Mouse (Mus musculus) kidney, embryonic 16.5 days (tissue): ENCODE results near the gene Pfn1. TPM values are rescaled to one million over a fixed set of nuclear protein-coding genes. Genes with fewer than 3 reads are reported as not detected.
A peak's percentile ranks its signal among the peaks of the same experiment; 100 is the strongest.

ENCODE experiments used
- ATAC-seq: fragments of 200-750 bp; cut with Nextera tagmentation; 2 replicates; pipeline ENCODE4 v1.8.0; 2017; ENCODE audit warnings: moderate TSS enrichment; ENCODE audit not compliant: low FRiP score, low TSS enrichment
- H3K27ac ChIP-seq: fragments of 300-500 bp; sonication (generic); 2 replicates; pipeline ENCODE4 v1.5.1; 2014; ENCODE audit warnings: low read length
- H3K27me3 ChIP-seq: fragments of 300-500 bp; sonication (generic); 2 replicates; pipeline ENCODE4 v1.6.1; 2014; ENCODE audit warnings: low read length, control low read depth, mixed read lengths; ENCODE audit not compliant: insufficient read depth
- H3K36me3 ChIP-seq: fragments of 300-500 bp; sonication (generic); 2 replicates; pipeline ENCODE4 v1.6.1; 2014; ENCODE audit warnings: low read length, control low read depth, mixed read lengths; ENCODE audit not compliant: insufficient read depth
- H3K4me1 ChIP-seq: fragments of 300-500 bp; sonication (generic); 2 replicates; pipeline ENCODE4 v1.6.1; 2014; ENCODE audit warnings: low read length, control low read depth, mixed read lengths; ENCODE audit not compliant: insufficient read depth
- H3K4me2 ChIP-seq: fragments of 300-500 bp; sonication (generic); replicated peaks from 2 replicates; pipeline ENCODE4 v1.6.1; 2014; ENCODE audit warnings: low read depth, low read length
- H3K4me3 ChIP-seq: fragments of 300-500 bp; sonication (generic); 2 replicates; pipeline ENCODE4 v1.5.1; 2014; ENCODE audit warnings: mild to moderate bottlenecking, low read length
- H3K9ac ChIP-seq: fragments of 300-500 bp; sonication (generic); replicated peaks from 2 replicates; pipeline ENCODE4 v1.6.1; 2014; ENCODE audit warnings: low read length
- H3K9me3 ChIP-seq: fragments of 300-500 bp; sonication (generic); 2 replicates; pipeline ENCODE4 v1.6.1; 2016; ENCODE audit warnings: low read length, control low read depth
- WGBS: fragments of 180-500 bp; shearing (Covaris S2); extraction: QIAGEN DNeasy Blood & Tissue Kit; methylation state at CpG from one replicate; pipeline ENCODE4 v1.1.7; 2014; 5-methylcytosine and 5-hydroxymethylcytosine counted together
- polyA plus RNA-seq: library from polyadenylated mRNA; unstranded; fragments of >200 nt; fragmentation: Nextera tagmentation; extraction: Ambion mirVana; gene quantifications from 2 replicates; pipeline ENCODE4 v1.2.1, GENCODE M21; 2015

The Pfn1 gene
- polyA plus RNA-seq, result 1,671 and 1,948 TPM in 2 replicates

DNA sequence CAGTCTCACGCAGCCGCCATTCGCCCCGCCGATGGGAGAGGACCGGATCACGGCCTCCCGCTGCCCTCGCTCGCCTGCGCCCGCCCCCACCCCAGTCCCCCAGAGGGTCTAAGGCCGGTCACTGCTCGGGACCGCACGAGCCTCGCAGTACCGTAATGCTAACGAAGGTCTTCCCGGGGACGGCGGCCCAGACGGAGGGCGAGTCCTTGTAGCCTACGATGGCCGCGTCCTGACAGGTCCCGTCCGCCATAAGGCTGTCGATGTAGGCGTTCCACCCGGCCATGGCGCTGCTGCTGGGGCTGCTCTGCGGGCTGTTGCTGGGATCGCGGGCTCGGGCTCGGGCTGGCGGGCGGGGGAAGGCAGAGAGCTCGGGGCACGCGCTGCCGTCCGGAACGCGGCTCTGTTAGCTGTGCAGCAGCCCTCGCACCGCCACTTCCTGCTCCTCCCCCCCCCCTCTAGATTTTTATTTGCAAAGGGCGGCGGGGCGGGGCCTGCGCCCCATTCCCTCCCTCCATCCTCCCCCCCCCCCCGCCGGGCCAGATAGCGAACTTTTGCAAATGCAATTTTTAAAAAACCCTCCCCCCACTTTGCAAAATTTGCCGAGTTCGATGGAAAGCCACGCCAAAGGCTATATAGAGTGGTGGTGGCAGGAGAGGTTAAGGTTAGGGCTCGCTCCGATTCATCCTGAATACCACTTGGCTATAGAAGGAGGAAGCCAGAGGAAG lies at the start of gene Pfn1:
Pfn1 (minus strand) TSS at position 447 of the 725 bp plus-strand sequence.
- Histone ChIP-seq H3K27ac (peak within 1 kb of the TSS; percentile 99), H3K4me3 (peak within 1 kb of the TSS; percentile 100), H3K4me2 (peak within 1 kb of the TSS; percentile 98), H3K36me3 (peaks cover 34% of the 10 kb centered on the region), H3K9ac (peak within 1 kb of the TSS; percentile 99), H3K9me3 (no peaks in the 10 kb centered on the region), H3K4me1 (peaks cover 60% of the 10 kb centered on the region), H3K27me3 (no peaks in the 10 kb centered on the region)
- WGBS, result under 1% methylated on average over 57 of the region's 61 CpGs
- peak; percentile 39 for ATAC-seq

- 69% methylated on average over 6 of the region's 6 CpGs for WGBS
- ATAC-seq, result no peak
- Histone ChIP-seq H3K4me3 (no peak overlapping the region), H3K36me3 (peaks cover 38% of the 10 kb centered on the region), H3K9ac (no peak overlapping the region; the same call in 1 of the 2 replicates), H3K27me3 (no peaks in the 10 kb centered on the region), H3K4me1 (peaks cover 19% of the 10 kb centered on the region), H3K4me2 (no peak overlapping the region), H3K9me3 (no peaks in the 10 kb centered on the region), H3K27ac (no peak overlapping the region)
These were observed 48.3 kb upstream of the Pfn1 start for GRCm38 (mm10) chr11:70702781-70703180.

- H3K4me1 ChIP-seq, result peaks cover 19% of the 10 kb centered on the region
- peak overlapping the region; percentile 74 for H3K4me2 ChIP-seq
- peaks cover 37% of the 10 kb centered on the region for H3K36me3 ChIP-seq
- H3K27ac ChIP-seq, result no peak overlapping the region
- WGBS, result 87% methylated on average over 6 of the region's 6 CpGs
- ATAC-seq, result no peak
- peak overlapping the region; percentile 96; the same call in 1 of the 2 replicates for H3K4me3 ChIP-seq
- H3K9ac ChIP-seq, result peak overlapping the region; percentile 94
- H3K9me3 ChIP-seq, result no peaks in the 10 kb centered on the region
- H3K27me3 ChIP-seq, result no peaks in the 10 kb centered on the region
These were observed 47.7 kb upstream of the Pfn1 start for GRCm38 (mm10) chr11:70701984-70702733.

DNA sequence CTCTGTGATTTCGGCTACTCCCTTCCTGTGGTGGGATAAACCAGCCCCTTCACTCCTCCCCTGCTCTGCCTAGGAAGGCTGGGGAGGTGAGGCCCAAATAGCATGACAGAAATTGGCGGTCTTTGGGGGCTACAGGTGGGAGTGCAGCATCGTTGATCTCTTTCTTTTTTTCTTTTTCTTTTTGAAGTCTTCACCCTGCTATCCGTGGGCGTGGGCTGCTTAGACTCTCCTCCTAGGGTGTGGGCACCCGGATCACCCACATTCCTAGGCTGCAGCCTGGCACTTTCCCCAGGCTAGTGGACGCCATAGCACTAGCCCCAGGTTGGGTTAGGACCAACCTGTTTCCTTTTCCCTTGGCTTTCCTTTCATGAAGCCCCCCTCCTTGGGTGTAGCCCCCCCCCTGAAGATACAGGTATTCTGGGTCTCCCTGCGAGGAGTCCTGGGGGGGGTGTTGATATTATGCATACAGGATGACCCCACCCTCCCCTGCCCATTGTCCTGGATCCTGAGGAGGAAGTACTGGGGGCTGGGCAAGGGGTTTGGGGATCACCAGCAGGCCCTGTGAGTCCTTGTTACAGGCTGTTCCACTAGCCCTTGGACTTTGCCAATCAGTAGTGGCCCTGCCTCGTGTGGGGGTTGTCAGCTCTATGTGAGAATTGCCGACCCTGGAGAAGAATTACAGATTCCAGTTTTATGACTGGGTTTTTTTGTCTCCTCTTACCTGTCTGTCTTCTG lies 46.9 kb upstream of the Pfn1 start:
- Histone ChIP-seq H3K4me2 (peak overlapping the region; percentile 74), H3K9ac (peak overlapping the region; percentile 94), H3K27ac (peak overlapping the region; percentile 97; the same call in 1 of the 2 replicates), H3K36me3 (peaks cover 29% of the 10 kb centered on the region), H3K4me3 (peak overlapping the region; percentile 96), H3K9me3 (no peaks in the 10 kb centered on the region), H3K27me3 (no peaks in the 10 kb centered on the region), H3K4me1 (peaks cover 19% of the 10 kb centered on the region)
- WGBS, result 4% methylated on average over 10 of the region's 10 CpGs
- no peak; the same call in 1 of the 2 replicates for ATAC-seq

- ATAC-seq, result peak; percentile 46
- no peaks in the 10 kb centered on the region for H3K9me3 ChIP-seq
- H3K27me3 ChIP-seq, result no peaks in the 10 kb centered on the region
- peak overlapping the region; percentile 96 for H3K4me3 ChIP-seq
- under 1% methylated on average over 34 of the region's 34 CpGs for WGBS
- peak overlapping the region; percentile 74 for H3K4me2 ChIP-seq
- H3K4me1 ChIP-seq, result peaks cover 19% of the 10 kb centered on the region
- peaks cover 21% of the 10 kb centered on the region; the same call in 1 of the 2 replicates for H3K36me3 ChIP-seq
- peak overlapping the region; percentile 94 for H3K9ac ChIP-seq
- peak overlapping the region; percentile 97 for H3K27ac ChIP-seq
These were observed 46.2 kb upstream of the Pfn1 start for GRCm38 (mm10) chr11:70700613-70701012.

GRCm38 (mm10) chr11:70699722-70700556 lies 45.5 kb upstream of the Pfn1 start, which contains the start of the genes Inca1 and Kif1c:
Gene Inca1 (minus strand): TSS chr11:70700155.
Gene Kif1c (plus strand): TSS chr11:70700548.
- Histone ChIP-seq H3K9me3 (no peaks in the 10 kb centered on the region), H3K4me2 (peak within 1 kb of the TSS; percentile 74), H3K27ac (peak within 1 kb of the TSS; percentile 97), H3K4me3 (peak within 1 kb of the TSS; percentile 96), H3K27me3 (no peaks in the 10 kb centered on the region), H3K4me1 (peaks cover 19% of the 10 kb centered on the region), H3K9ac (peak within 1 kb of the TSS; percentile 94), H3K36me3 (peaks cover 16% of the 10 kb centered on the region; the same call in 1 of the 2 replicates)
- 2% methylated on average over 65 of the region's 69 CpGs for WGBS
- peak; percentile 93 for ATAC-seq

DNA sequence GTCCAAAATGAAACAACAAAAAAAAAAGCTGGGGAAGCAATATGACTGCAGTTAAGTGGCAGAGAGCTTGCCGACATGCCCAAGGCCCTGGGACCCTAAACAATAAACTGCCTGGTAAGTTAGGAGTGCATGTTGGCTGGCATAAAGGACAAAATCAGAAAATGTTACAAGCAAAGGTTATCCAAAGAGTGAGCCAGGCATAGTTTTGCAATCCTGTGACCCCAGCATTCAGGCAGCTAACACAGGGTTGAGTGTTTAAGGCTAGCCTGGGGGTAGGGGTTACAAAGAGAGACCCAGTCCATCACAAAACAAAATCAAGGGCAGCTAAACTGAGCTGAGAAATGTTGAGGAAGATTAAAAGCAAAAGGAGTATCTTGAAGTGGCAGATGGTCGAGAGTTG lies 44.6 kb upstream of the Pfn1 start:
- Histone ChIP-seq H3K27ac (no peak overlapping the region), H3K9me3 (no peaks in the 10 kb centered on the region), H3K4me2 (no peak overlapping the region), H3K4me1 (peaks cover 19% of the 10 kb centered on the region), H3K27me3 (no peaks in the 10 kb centered on the region), H3K9ac (no peak overlapping the region), H3K4me3 (no peak overlapping the region), H3K36me3 (peaks cover 10% of the 10 kb centered on the region; the same call in 1 of the 2 replicates)
- WGBS, result 84% methylated on average over 2 of the region's 2 CpGs
- no peak for ATAC-seq

- ATAC-seq, result no peak
- H3K4me3 ChIP-seq, result no peak overlapping the region
- no peaks in the 10 kb centered on the region for H3K36me3 ChIP-seq
- WGBS, result 79% methylated on average over 3 of the region's 3 CpGs
- H3K27ac ChIP-seq, result no peak overlapping the region
- no peaks in the 10 kb centered on the region for H3K9me3 ChIP-seq
- peaks cover 15% of the 10 kb centered on the region for H3K4me1 ChIP-seq
- no peak overlapping the region for H3K4me2 ChIP-seq
- H3K9ac ChIP-seq, result no peak overlapping the region
- no peaks in the 10 kb centered on the region for H3K27me3 ChIP-seq
These were observed 42.9 kb upstream of the Pfn1 start for GRCm38 (mm10) chr11:70697376-70697775.

DNA sequence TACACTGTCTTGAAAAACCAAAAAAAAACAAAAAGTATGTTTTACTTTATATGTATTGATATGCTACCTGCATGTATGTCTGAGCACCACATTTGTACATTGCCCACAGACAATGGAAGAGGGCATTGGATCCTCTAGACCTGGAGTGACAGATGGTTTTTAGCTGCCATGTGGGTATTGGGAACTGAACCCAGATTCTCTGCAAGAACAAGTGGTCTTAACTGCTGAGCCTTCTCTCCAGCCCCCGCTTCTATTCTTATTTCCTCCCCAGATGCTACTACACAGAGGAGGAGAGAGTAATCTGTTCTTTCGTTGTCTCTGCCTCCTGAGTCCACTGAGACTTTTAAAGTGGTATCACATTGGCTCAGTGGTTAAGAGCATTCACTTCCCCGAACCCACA lies 39.1 kb upstream of the Pfn1 start:
- no peak overlapping the region for H3K4me2 ChIP-seq
- H3K9ac ChIP-seq, result no peak overlapping the region
- no peak for ATAC-seq
- no peaks in the 10 kb centered on the region for H3K27me3 ChIP-seq
- peaks cover 6% of the 10 kb centered on the region for H3K4me1 ChIP-seq
- H3K9me3 ChIP-seq, result no peaks in the 10 kb centered on the region
- H3K4me3 ChIP-seq, result no peak overlapping the region
- no peaks in the 10 kb centered on the region for H3K36me3 ChIP-seq
- H3K27ac ChIP-seq, result no peak overlapping the region
- WGBS, result 73% methylated on average over 3 of the region's 3 CpGs
